Comparison of ENCODE assay signal across 7 mouse cellular contexts in genomic region chr12:102756304-102756703, GRCm38 (mm10). TPM values are rescaled to one million over a fixed set of nuclear protein-coding genes. Genes with fewer than 3 reads are reported as not detected.
A peak's percentile ranks its signal among the peaks of the same experiment; 100 is the strongest.
DNase-seq lines count a peak whose midpoint lies in the region; ATAC-seq and TF ChIP-seq lines count a peak whose summit lies in the region.

No protein-coding gene starts in this region.

- no peak overlapping the region for H3K27ac ChIP-seq in neural tube, embryonic 11.5 days (ENCODE audit: low read depth, low read length)
- no peak overlapping the region for H3K27ac ChIP-seq in liver, embryonic 15.5 days (replicated peaks)
- H3K27ac ChIP-seq in small intestine, adult 2 months (ENCODE audit: insufficient read depth, low read depth, low read length) = no peak overlapping the region

- no peak for TF ChIP-seq POLR2A in small intestine, adult 2 months (IDR thresholded peaks at IDR 0.05; ENCODE audit: low read depth, low read length)

- WGBS in neural tube, embryonic 11.5 days = 84% methylated on average over 7 of the region's 7 CpGs
- WGBS in liver, embryonic 15.5 days (ENCODE audit: insufficient replicate concordance) = 73% methylated on average over 7 of the region's 7 CpGs
- 75% methylated on average over 7 of the region's 7 CpGs for WGBS in small intestine, adult 2 months

- H3K9me3 ChIP-seq in neural tube, embryonic 11.5 days (ENCODE audit: control insufficient read depth, low read length) = no peaks in the 10 kb centered on the region
- H3K9me3 ChIP-seq in liver, embryonic 15.5 days (replicated peaks) = no peaks in the 10 kb centered on the region

- H3K4me2 ChIP-seq in neural tube, embryonic 11.5 days (ENCODE audit: low read depth) = peak overlapping the region; percentile 60
- H3K4me2 ChIP-seq in liver, embryonic 15.5 days = peak overlapping the region; percentile 83

- TF ChIP-seq CTCF in small intestine, adult 2 months (IDR thresholded peaks at IDR 0.05; ENCODE audit: extremely low read depth, insufficient read length, insufficient replicate concordance, low read depth, low read length) = peak; percentile 19; the same call in 1 of the 2 replicates

- H3K27me3 ChIP-seq in neural tube, embryonic 11.5 days (ENCODE audit: control insufficient read depth, insufficient read depth, low read length) = no peaks in the 10 kb centered on the region
- H3K27me3 ChIP-seq in liver, embryonic 15.5 days = no peaks in the 10 kb centered on the region
- H3K27me3 ChIP-seq in small intestine, adult 2 months (ENCODE audit: control insufficient read depth, insufficient read depth, low read length) = no peaks in the 10 kb centered on the region

- peak overlapping the region; percentile 67; the same call in 1 of the 2 replicates for H3K4me3 ChIP-seq in neural tube, embryonic 11.5 days (ENCODE audit: low read depth, low read length)
- H3K4me3 ChIP-seq in liver, embryonic 15.5 days (replicated peaks) = peak overlapping the region; percentile 80
- peak overlapping the region; percentile 93 for H3K4me3 ChIP-seq in small intestine, adult 2 months (ENCODE audit: low read depth, low read length)

- no peak for DNase-seq in neural tube, embryonic 11.5 days (ENCODE audit: low spot score)
- DNase-seq in neural tube, embryonic 10.5 days (ENCODE audit: extremely low spot score, low spot score) = no peak
- DNase-seq in c-Kit-positive CD71-positive TER-119-positive erythroid progenitor cells, embryonic 14.5 days (ENCODE audit: low spot score) = peak; percentile 65
- peak; percentile 46 for DNase-seq in heart, postnatal 4 days
- no peak for DNase-seq in layer of hippocampus, adult 9-11 months

- no peaks in the 10 kb centered on the region for H3K36me3 ChIP-seq in neural tube, embryonic 11.5 days (ENCODE audit: control insufficient read depth, insufficient read depth, low read length)
- H3K36me3 ChIP-seq in liver, embryonic 15.5 days (replicated peaks) = peaks cover 6% of the 10 kb centered on the region
- no peaks in the 10 kb centered on the region for H3K36me3 ChIP-seq in small intestine, adult 2 months (ENCODE audit: control insufficient read depth, insufficient read depth, low read length)

- H3K9ac ChIP-seq in neural tube, embryonic 11.5 days (ENCODE audit: low read length) = no peak overlapping the region
- peak overlapping the region; percentile 70; the same call in 1 of the 2 replicates for H3K9ac ChIP-seq in liver, embryonic 15.5 days

- ATAC-seq in neural tube, embryonic 11.5 days (ENCODE audit: insufficient read depth, low FRiP score, low TSS enrichment) = no peak
- no peak for ATAC-seq in liver, embryonic 15.5 days (ENCODE audit: insufficient read depth)

- peaks cover 3% of the 10 kb centered on the region for H3K4me1 ChIP-seq in neural tube, embryonic 11.5 days (ENCODE audit: control insufficient read depth, insufficient read depth, low read length)
- peaks cover 41% of the 10 kb centered on the region for H3K4me1 ChIP-seq in liver, embryonic 15.5 days (replicated peaks)
- H3K4me1 ChIP-seq in small intestine, adult 2 months (ENCODE audit: control insufficient read depth, insufficient read depth, insufficient read length, low read length) = peaks cover 9% of the 10 kb centered on the region; the same call in 1 of the 2 replicates

RNA-seq across cellular contexts. Expression of gene Gm28051, which starts 1.3 kb away (rescaled TPM):
- not detected in 2 replicates for polyA plus RNA-seq in neural tube, embryonic 11.5 days (2014; fragmentation: Nextera tagmentation; extraction: Ambion mirVana)
- total RNA-seq in heart, postnatal 4 days (2021) = not detected
- polyA plus RNA-seq in liver, embryonic 15.5 days (2015; fragmentation: Nextera tagmentation; extraction: Ambion mirVana) = not detected in 2 replicates
- not detected in 2 replicates for polyA plus RNA-seq in small intestine, adult 2 months (2012; rRNA removed)

RNA-seq across cellular contexts. Expression of gene Gon7, which starts 1.3 kb away (rescaled TPM):
- polyA plus RNA-seq in neural tube, embryonic 11.5 days (2014; fragmentation: Nextera tagmentation; extraction: Ambion mirVana) = 37.8 and 41.2 TPM in 2 replicates
- 10 to 100 TPM; 13.0 to 13.5 TPM for total RNA-seq in heart, postnatal 4 days (2021)
- 12.7 and 12.8 TPM in 2 replicates for polyA plus RNA-seq in liver, embryonic 15.5 days (2015; fragmentation: Nextera tagmentation; extraction: Ambion mirVana)
- 3.4 and 11.2 TPM in 2 replicates for polyA plus RNA-seq in small intestine, adult 2 months (2012; rRNA removed)

RNA-seq across cellular contexts. Expression of gene Ubr7, which starts 1.5 kb away (rescaled TPM):
- polyA plus RNA-seq in neural tube, embryonic 11.5 days (2014; fragmentation: Nextera tagmentation; extraction: Ambion mirVana) = 68.4 and 69.4 TPM in 2 replicates
- total RNA-seq in heart, postnatal 4 days (2021) = 10 to 100 TPM; 37.3 to 39.1 TPM
- 18.2 and 18.9 TPM in 2 replicates for polyA plus RNA-seq in liver, embryonic 15.5 days (2015; fragmentation: Nextera tagmentation; extraction: Ambion mirVana)
- polyA plus RNA-seq in small intestine, adult 2 months (2012; rRNA removed) = 2.7 and 4.5 TPM in 2 replicates

RNA-seq across cellular contexts. Expression of gene Gm20604, which starts 2.2 kb away (rescaled TPM):
- polyA plus RNA-seq in neural tube, embryonic 11.5 days (2014; fragmentation: Nextera tagmentation; extraction: Ambion mirVana) = 32.8 and 33.4 TPM in 2 replicates
- total RNA-seq in heart, postnatal 4 days (2021) = 1 to 10 TPM; 6.5 to 7.1 TPM
- polyA plus RNA-seq in liver, embryonic 15.5 days (2015; fragmentation: Nextera tagmentation; extraction: Ambion mirVana) = 7.1 and 7.2 TPM in 2 replicates
- 0.47 and 0.84 TPM in 2 replicates for polyA plus RNA-seq in small intestine, adult 2 months (2012; rRNA removed)

RNA-seq across cellular contexts. Expression of gene Tmem251, which starts 12.7 kb away (rescaled TPM):
- 11.6 and 11.7 TPM in 2 replicates for polyA plus RNA-seq in neural tube, embryonic 11.5 days (2014; fragmentation: Nextera tagmentation; extraction: Ambion mirVana)
- 1 to 10 TPM; 5.7 to 6.0 TPM for total RNA-seq in heart, postnatal 4 days (2021)
- 5.6 and 5.7 TPM in 2 replicates for polyA plus RNA-seq in liver, embryonic 15.5 days (2015; fragmentation: Nextera tagmentation; extraction: Ambion mirVana)
- 1.7 and 2.4 TPM in 2 replicates for polyA plus RNA-seq in small intestine, adult 2 months (2012; rRNA removed)

Comparison
In these comparisons a context has a peak if more than half of its experiments do, and no peak if none do; other contexts are left out.
1. DNase-seq: peak in c-Kit-positive CD71-positive TER-119-positive erythroid progenitor cells, embryonic 14.5 days (single experiment) and heart, postnatal 4 days (single experiment); none in neural tube, embryonic 11.5 days (single experiment), neural tube, embryonic 10.5 days (single experiment) and layer of hippocampus, adult 9-11 months (single experiment).
2. Peak in every context shown above with its lines, with median percentiles within 50 percentile points of each other: H3K4me3 ChIP-seq.